Mouse (Mus musculus) c-Kit-positive CD71-positive TER-119-negative erythroid progenitor cells, embryonic 14.5 days (primary cell): ENCODE results near the gene Lrp5.

Source experiments
- DNase-seq: peaks from one replicate; pipeline ENCODE4 v3.0.0-alpha.2; 2013; ENCODE audit warnings: low read depth

Lrp5 gene

GRCm38 (mm10) chr19:3654940-3655339 lies 31.4 kb downstream of the Lrp5 start:
- no peak for DNase-seq

DNA sequence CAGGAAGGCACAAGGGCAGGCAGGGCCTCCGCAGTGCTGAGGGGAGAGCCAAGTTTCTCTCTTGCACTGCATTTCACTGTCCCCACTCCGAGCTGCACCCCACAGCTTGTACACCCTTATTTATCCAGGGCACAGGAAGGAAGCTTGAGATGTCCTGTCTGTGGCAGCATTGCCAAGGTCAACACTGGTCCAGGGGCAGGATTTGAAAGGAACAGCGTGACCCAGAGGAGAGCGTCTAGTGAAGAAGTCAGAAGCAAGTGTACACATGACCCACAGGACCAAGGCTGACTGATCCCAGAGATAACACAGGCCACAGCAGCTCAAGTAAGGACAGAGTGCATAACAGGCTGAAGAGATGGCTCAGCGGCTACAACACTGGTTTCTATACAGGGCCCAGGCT lies 32.3 kb downstream of the Lrp5 start:
- DNase-seq = no peak

DNA sequence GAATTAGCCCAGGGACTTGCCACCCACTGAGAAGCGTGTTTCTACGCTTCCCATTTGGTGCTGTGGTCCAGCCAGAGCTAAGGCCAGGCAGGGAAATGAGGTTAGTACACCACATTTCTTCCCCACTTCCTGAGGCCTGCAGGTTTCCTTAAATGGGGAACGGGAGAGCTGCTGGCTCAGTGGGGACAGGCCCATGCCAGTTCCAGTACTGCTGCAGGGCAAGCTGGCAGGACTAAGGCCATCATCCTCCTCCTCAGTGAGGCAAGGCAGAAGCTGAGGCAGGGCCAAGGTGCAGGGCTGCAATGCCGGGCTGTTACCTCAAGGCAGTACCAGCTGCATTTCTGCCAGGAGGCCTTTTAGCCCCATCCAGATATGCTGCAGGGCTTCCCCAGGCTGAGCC lies 32.9 kb downstream of the Lrp5 start:
- DNase-seq = no peak

- no peak for DNase-seq
Observed at GRCm38 (mm10) chr19:3651989-3652388, 34.4 kb downstream of the Lrp5 start.

- no peak for DNase-seq
Observed at GRCm38 (mm10) chr19:3651220-3651619, 35.1 kb downstream of the Lrp5 start.

- DNase-seq = no peak
Observed at GRCm38 (mm10) chr19:3650448-3650847, 35.9 kb downstream of the Lrp5 start.

DNA sequence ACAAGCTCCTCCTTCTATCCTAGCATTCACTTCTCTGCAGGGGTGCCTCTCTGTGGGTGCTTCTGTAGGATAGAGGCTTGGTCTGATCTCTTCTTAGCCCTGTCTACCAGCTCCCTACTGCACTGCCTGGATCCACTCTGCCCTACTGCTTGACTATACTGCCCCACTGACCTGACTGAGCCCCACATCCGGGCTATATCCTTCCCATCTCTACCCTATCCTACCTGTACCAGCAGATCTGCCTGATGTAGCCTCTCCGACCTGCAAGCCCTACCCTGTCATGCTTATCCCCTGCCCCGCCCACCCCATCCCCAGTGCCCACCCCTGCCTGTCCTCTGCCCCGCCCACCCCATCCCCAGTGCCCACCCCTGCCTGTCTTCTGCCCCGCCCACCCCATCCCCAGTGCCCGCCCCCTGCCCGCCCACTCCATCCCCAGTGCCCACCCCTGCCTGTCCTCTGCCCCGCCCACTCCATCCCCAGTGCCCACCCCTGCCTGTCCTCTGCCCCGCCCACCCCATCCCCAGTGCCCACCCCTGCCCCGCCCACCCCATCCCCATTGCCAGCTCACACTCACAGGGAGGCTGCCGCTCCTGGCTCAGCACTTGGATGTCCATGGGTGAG lies 37.4 kb downstream of the Lrp5 start:
- DNase-seq = no peak

GRCm38 (mm10) chr19:3647999-3648398 lies 38.4 kb downstream of the Lrp5 start:
- DNase-seq = no peak

GRCm38 (mm10) chr19:3645813-3646212 lies 40.6 kb downstream of the Lrp5 start:
- DNase-seq = no peak

DNA sequence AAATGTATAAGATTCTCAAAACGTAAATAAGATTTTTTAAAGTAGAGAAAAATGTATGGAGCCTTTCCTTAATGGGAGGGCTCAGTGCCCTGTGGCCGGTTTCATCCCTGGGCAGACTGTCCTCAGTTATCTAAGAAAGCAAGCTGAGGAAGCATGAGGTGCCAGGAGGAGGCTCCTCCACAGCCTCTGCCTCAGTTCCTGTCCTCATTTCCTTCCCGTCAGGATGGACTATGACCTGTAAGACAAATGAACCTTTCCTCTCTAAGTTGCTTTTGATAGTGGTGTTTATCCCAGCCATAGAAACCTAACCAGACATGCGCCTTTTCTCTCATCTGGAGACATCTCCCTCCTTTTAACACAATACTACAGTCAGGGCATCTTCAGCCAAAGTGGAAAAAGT lies 41.0 kb downstream of the Lrp5 start:
- no peak for DNase-seq

GRCm38 (mm10) chr19:3639561-3639960 lies 46.8 kb downstream of the Lrp5 start:
- no peak for DNase-seq

- no peak for DNase-seq
Observed at GRCm38 (mm10) chr19:3638698-3639097, 47.7 kb downstream of the Lrp5 start.

GRCm38 (mm10) chr19:3632018-3632417 lies 54.3 kb downstream of the Lrp5 start:
- DNase-seq = no peak

DNA sequence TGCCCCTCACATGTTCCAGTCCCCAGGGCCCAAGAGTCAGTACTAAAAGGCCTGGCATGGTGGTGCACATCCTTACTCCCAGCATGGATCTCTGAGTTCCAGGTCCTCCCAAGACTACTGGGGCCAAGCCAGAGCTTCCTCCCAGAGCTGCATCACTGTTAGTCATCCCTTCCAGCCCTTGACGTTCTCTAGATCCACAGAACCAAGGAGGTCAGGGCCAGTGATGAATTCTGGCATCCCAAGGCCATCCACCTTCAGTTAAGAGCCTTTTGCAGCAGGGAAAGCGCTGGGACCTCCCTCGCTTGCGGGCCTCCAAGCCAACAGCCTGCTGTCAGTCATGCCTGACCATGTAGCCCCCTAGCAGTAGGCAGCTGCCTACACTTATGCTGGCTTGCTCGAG lies 54.9 kb downstream of the Lrp5 start:
- no peak for DNase-seq

GRCm38 (mm10) chr19:3630486-3630885 lies 55.9 kb downstream of the Lrp5 start:
- no peak for DNase-seq

DNA sequence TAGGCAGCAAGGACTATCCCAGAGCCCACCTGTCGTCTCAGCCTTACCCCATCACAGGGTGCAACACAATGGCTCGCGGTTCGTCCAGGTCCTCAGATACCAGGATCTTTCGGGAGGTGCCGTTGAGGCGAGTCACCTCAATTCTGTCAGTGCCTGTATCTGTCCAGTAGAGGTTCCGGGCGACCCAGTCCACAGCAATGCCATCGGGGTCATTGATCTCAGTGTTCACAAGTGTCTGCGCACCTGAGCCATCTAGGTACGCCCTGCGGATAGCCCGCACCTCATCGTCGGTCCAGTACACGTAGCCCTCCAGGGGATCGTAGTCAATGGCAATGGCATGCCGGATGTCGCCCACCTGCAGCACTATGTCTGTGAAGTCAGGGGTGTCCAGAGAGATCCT lies 56.3 kb downstream of the Lrp5 start:
- DNase-seq = no peak

GRCm38 (mm10) chr19:3628223-3628622 lies 58.1 kb downstream of the Lrp5 start:
- no peak for DNase-seq

- DNase-seq = no peak
Observed at GRCm38 (mm10) chr19:3625111-3625510, 61.3 kb downstream of the Lrp5 start.

DNA sequence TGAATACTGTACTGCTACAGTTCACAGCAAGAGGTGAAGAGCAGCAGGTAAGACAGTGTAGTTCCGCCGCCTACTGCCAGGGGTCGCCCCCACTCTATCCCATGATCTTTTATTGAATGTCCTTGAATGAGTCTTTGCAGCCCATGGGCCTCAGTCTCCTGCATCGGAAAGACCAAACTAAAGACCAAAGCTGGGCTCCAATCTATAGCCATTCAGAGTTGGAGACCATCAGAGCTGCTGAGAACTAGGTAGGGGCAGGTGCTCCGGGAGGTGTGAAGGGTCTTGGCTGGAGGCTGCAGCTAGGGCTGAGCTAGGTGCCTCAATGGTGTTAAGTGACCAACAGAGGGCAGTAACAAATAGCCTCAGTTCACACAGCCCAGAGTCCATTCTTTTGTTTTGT lies 62.5 kb downstream of the Lrp5 start:
- peak; percentile 23 for DNase-seq

DNA sequence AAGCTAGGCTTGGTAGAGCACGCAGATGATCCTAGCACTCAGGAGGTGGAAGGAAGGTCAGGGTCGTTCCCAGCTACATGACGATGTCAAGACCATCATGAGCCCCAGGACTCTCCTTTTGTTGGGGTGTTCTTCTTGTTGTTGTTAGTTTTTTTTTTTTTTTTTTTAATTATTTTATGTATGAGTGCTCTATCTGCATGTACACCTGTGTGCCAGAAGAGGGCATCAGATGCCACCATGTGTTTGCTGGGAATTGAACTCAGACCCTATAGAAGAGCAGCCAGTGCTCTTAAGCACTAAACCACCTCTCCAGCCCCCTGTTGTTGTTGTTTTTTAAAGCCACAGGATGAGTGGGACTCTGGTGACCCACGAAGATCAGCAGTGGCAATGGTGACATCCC lies 63.1 kb downstream of the Lrp5 start:
- DNase-seq = no peak

DNA sequence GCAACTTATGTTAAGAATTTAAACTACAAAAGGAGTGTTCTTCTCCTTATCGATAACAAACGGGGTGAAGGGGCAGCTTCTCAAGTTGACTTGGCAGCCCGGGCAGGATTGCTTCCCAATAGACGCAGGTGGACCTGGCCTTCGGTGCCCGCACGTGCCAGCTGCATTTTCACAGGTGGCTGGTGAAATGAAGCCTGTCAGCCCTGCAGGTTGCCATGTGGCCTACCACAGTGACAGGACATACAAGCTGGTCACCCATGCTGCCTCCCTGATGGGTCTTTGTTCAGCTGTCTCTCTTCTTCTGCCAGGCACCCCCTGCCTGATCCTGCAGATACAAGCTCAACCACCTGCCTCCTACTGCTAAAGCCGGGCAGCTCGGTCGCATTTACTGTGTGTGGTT lies 65.5 kb downstream of the Lrp5 start:
- DNase-seq = no peak

DNA sequence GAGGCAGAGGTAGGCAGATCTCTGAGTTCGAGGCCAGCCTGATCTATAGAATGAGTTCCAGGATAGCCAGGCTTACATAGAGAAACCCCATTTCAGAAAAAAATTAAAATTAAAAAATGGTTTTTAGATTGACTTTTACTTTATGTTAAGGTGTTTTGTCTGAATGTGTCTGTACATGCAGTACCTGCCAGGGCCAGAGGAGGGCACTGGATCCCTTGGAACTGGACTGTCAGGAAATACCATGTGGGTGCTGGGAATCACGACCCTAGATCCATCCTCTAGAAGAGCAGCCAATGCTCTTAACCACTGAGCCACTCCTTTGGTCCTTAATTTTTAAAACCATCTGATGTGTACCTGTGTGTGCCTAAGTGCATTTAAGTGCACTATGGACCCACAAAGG lies 67.0 kb downstream of the Lrp5 start:
- peak; percentile 9 for DNase-seq

DNA sequence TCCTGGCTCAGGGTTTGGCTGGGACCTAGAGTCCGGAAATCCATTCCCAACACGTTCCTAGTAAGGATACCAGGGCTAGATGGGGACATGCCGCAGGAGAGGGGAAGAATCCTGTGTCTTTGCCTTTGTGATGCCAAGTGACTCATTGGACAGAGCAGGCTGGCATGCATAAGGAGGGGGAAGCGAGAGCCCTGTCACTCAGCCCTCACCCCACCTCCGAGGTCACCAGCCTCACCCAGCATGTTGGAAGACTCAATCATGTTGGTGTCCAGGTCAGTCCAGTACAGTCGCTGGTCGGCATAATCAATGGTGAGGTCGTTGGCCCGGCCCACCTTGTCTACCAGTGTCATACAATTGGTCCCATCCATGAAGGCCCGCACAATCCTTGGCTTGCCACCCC lies 72.4 kb downstream of the Lrp5 start:
- DNase-seq = no peak

DNA sequence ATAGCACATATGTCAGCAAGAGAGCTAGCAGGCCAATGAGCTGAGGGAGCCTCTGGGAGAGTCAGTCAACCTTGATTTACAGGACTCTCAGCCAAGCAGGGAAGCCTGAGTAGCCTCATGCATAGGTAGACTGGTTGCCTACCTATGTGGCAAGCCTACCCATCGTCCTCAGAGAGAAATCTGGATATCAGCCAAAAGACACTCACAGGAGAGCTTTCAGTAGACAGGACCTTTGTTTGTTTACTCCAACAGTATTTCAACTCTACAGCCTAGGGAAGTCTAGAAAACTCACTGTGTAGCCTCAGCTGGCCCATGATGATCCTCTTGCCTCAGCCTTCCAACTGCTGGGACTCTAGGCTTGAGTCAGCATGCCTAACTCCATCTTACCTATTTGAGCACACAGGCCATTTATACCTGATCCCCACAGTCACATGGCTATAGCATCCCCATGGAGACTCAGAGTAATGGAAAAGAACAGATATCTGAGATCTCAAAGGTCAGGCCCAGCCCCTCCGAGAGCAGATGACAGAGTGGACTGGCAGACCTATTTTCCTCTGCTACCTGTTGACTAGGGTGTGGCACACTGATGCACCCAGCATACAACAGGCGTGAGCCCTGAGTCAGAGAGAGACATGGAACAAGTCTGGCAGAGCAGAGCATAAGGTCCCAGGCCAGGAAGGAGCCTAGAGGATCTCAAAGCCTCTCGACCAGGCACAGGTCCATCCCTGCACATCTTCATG lies 73.7 kb downstream of the Lrp5 start:
- no peak for DNase-seq
